Mouse (Mus musculus) bone marrow, adult 2 months (tissue): Measurements from ENCODE around the gene Mthfsd.

Source experiments
- CTCF ChIP-seq: fragments of 200-500 bp; IDR thresholded peaks from 2 replicates; pipeline ENCODE4 v1.5.1; 2011; ENCODE audit warnings: low read length, control low read depth; ENCODE audit not compliant: control insufficient read depth, insufficient read depth
- POLR2A ChIP-seq: fragments of 200-500 bp; IDR thresholded peaks from 2 replicates; pipeline ENCODE4 v1.6.1; 2011; ENCODE audit warnings: low read depth, mild to moderate bottlenecking, control low read depth, low read length, borderline replicate concordance; ENCODE audit not compliant: control insufficient read depth

GRCm38 (mm10) chr8:121063649-121064048, 44.5 kb downstream of the Mthfsd start:
- no peak for TF ChIP-seq CTCF
- no peak for TF ChIP-seq POLR2A
